Mouse (Mus musculus) embryonic facial prominence, embryonic 12.5 days (tissue): ENCODE measurements at regions not wholly inside any gene's neighbourhood (a gene's known extent, or its start where the extent isn't known, plus 50 kb on each side); places are given as distances from the start of the nearest gene placed in this dataset.

Experiments
- ATAC-seq: fragments of 200-750 bp; cut with Nextera tagmentation; 2 replicates; pipeline ENCODE4 v1.8.0; 2017; ENCODE audit not compliant: insufficient number of reproducible peaks, insufficient read depth, low FRiP score, low TSS enrichment
- H3K27ac ChIP-seq: fragments of 300-500 bp; sonication (generic); 2 replicates; pipeline ENCODE4 v1.5.1; 2016; ENCODE audit warnings: mild to moderate bottlenecking
- H3K27me3 ChIP-seq: fragments of 300-500 bp; sonication (generic); 2 replicates; pipeline ENCODE4 v1.6.1; 2016; ENCODE audit warnings: mild to moderate bottlenecking, moderate library complexity
- H3K36me3 ChIP-seq: fragments of 300-500 bp; sonication (generic); 2 replicates; pipeline ENCODE4 v1.6.1; 2016; ENCODE audit warnings: mild to moderate bottlenecking
- H3K4me1 ChIP-seq: fragments of 300-500 bp; sonication (generic); 2 replicates; pipeline ENCODE4 v1.6.1; 2016
- H3K4me2 ChIP-seq: fragments of 300-500 bp; sonication (generic); replicated peaks from 2 replicates; pipeline ENCODE4 v1.6.1; 2016; ENCODE audit warnings: mild to moderate bottlenecking, moderate library complexity
- H3K4me3 ChIP-seq: fragments of 300-500 bp; sonication (generic); 2 replicates; pipeline ENCODE4 v1.5.1; 2016; ENCODE audit warnings: mild to moderate bottlenecking
- H3K9ac ChIP-seq: fragments of 300-500 bp; sonication (generic); 2 replicates; pipeline ENCODE4 v1.6.1; 2016; ENCODE audit warnings: mild to moderate bottlenecking, moderate library complexity
- H3K9me3 ChIP-seq: fragments of 300-500 bp; sonication (generic); 2 replicates; pipeline ENCODE4 v1.6.1; 2016; ENCODE audit warnings: mild to moderate bottlenecking, moderate library complexity
- WGBS: fragments of 180-500 bp; shearing (Covaris S2); methylation state at CpG from one replicate; pipeline ENCODE4 v1.1.7; 2016; 5-methylcytosine and 5-hydroxymethylcytosine counted together

DNA sequence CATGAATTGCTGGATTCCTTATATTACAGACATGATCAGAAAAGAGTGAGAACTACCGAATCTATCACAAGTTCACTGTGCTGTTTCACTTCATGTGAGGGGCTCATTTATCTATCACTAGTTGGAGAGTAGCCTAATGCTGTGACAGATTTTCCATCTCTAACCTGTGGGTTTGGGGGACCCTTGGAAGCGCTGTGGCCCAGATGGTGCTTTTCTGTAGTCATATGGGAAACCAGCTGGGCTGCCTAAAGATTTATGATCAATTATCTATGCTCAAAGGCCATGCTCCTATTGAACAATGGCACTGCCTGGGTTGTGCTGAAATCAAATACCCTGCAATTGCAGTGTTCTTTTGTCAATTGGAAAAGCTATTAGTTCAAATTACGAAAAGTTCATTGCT lies 723.2 kb downstream of the Fat4 start:
- no peak overlapping the region for H3K27ac ChIP-seq
- no peaks in the 10 kb centered on the region for H3K9me3 ChIP-seq
- H3K4me2 ChIP-seq = no peak overlapping the region
- 79% methylated on average over 3 of the region's 3 CpGs for WGBS
- no peaks in the 10 kb centered on the region for H3K27me3 ChIP-seq
- ATAC-seq = no peak
- no peak overlapping the region for H3K9ac ChIP-seq
- H3K36me3 ChIP-seq = no peaks in the 10 kb centered on the region
- no peak overlapping the region for H3K4me3 ChIP-seq
- H3K4me1 ChIP-seq = no peaks in the 10 kb centered on the region

DNA sequence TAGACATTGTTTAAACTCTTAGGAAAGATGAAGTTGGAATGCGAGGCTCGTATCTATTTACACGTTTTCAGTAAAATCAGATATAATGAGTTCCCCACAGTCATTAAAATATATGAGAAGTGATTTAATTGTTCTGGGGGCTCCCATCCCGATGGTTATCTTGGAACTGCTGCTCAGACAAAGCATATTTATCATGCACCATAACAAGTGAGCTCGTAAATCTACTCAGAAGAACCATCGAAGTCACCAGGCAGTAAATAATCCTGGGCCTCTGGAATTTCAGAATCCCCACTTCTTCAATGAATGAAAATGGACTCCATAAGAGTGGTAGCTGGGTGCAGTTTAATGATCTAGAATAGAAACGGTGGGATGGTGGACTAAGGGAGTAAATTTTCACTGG lies 725.7 kb downstream of the Fat4 start:
- WGBS = 81% methylated on average over 7 of the region's 7 CpGs
- H3K9ac ChIP-seq = no peak overlapping the region
- H3K27me3 ChIP-seq = no peaks in the 10 kb centered on the region
- no peak overlapping the region for H3K27ac ChIP-seq
- H3K9me3 ChIP-seq = no peaks in the 10 kb centered on the region
- H3K36me3 ChIP-seq = no peaks in the 10 kb centered on the region
- H3K4me1 ChIP-seq = no peaks in the 10 kb centered on the region
- no peak overlapping the region for H3K4me2 ChIP-seq
- H3K4me3 ChIP-seq = no peak overlapping the region
- ATAC-seq = no peak

GRCm38 (mm10) chr3:39637924-39638323 lies 751.2 kb downstream of the Fat4 start:
- Histone ChIP-seq H3K27me3 (no peaks in the 10 kb centered on the region), H3K4me3 (no peak overlapping the region), H3K4me2 (no peak overlapping the region), H3K4me1 (no peaks in the 10 kb centered on the region), H3K9me3 (no peaks in the 10 kb centered on the region), H3K9ac (no peak overlapping the region), H3K27ac (no peak overlapping the region), H3K36me3 (no peaks in the 10 kb centered on the region)
- 77% methylated on average over 5 of the region's 5 CpGs for WGBS
- ATAC-seq = no peak

DNA sequence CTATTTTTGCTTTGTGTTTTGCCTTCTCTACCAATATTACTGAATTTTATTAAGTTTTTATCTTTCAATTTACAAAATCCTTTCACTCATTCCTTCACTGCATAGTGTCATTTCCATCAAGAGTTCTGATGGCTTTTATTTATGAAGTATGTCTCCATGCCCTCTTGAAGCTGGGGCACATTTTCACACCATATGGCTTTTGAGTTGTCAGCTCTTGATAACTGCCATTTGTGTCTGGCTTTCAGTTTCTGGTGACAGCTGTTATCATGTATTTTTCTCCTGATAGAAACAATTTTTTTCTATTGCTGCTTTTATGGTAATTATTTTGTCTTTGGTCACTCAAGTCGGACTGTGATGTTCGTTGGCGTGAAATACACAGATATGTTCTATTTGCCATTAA lies 756.5 kb downstream of the Fat4 start:
- Histone ChIP-seq H3K36me3 (no peaks in the 10 kb centered on the region), H3K9me3 (no peaks in the 10 kb centered on the region), H3K27me3 (no peaks in the 10 kb centered on the region), H3K4me2 (no peak overlapping the region), H3K4me3 (no peak overlapping the region), H3K27ac (no peak overlapping the region), H3K4me1 (no peaks in the 10 kb centered on the region), H3K9ac (no peak overlapping the region)
- 88% methylated on average over 3 of the region's 3 CpGs for WGBS
- ATAC-seq = no peak

GRCm38 (mm10) chr3:39666817-39667216 lies 780.1 kb downstream of the Fat4 start:
- Histone ChIP-seq H3K9me3 (no peaks in the 10 kb centered on the region; the same call in 1 of the 2 replicates), H3K4me3 (no peak overlapping the region), H3K27ac (no peak overlapping the region), H3K9ac (no peak overlapping the region), H3K4me2 (no peak overlapping the region), H3K27me3 (no peaks in the 10 kb centered on the region), H3K4me1 (no peaks in the 10 kb centered on the region), H3K36me3 (no peaks in the 10 kb centered on the region)
- WGBS = 90% methylated on average over 3 of the region's 3 CpGs
- no peak for ATAC-seq

DNA sequence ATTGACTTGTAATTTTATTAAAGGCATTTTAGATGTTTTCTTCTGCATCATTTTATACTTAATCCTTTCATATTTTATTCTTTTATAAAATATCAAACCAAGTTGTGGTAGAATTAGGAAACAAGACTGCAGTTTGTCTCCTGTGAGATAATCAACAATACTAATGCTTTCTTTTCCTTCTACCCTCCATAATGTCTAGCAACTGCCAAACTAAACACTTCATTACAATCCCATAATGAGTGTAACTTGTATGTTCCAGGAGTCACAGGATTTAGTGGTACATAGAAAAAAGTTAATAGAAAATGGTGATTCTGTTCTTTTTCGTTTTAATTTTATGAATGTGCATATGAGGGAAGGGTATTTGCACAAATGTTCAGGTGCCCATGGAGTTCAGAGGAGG lies 782.4 kb downstream of the Fat4 start:
- Histone ChIP-seq H3K4me1 (no peaks in the 10 kb centered on the region), H3K9me3 (no peaks in the 10 kb centered on the region), H3K27ac (no peak overlapping the region), H3K27me3 (no peaks in the 10 kb centered on the region), H3K4me2 (no peak overlapping the region), H3K9ac (no peak overlapping the region), H3K4me3 (no peak overlapping the region), H3K36me3 (no peaks in the 10 kb centered on the region)
- WGBS = 67% methylated on average over 1 of the region's 1 CpGs
- ATAC-seq = no peak

DNA sequence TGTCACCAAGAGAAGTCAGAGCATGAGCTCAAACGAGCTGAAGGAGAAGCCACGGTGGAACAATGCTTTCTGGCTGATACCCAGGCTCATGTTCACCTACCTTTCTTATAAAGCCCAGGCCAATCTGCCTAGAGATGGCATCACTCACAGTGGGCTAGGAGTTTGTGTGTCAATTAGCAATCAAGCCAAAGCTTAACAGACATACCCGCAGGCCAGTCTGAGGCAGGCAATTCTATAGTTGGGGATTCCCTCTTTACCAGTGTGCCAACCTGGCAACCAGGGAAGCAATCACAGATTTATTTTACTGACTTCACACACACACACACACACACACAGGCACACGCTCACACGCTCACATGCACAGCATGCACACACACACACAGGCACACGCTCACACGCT lies 787.3 kb downstream of the Fat4 start:
- Histone ChIP-seq H3K9me3 (no peaks in the 10 kb centered on the region), H3K27me3 (no peaks in the 10 kb centered on the region), H3K4me2 (no peak overlapping the region), H3K9ac (no peak overlapping the region), H3K27ac (no peak overlapping the region), H3K4me1 (no peaks in the 10 kb centered on the region), H3K4me3 (no peak overlapping the region), H3K36me3 (no peaks in the 10 kb centered on the region)
- whole genome bisulfite sequencing = 88% methylated on average over 7 of the region's 7 CpGs
- no peak for ATAC-seq

DNA sequence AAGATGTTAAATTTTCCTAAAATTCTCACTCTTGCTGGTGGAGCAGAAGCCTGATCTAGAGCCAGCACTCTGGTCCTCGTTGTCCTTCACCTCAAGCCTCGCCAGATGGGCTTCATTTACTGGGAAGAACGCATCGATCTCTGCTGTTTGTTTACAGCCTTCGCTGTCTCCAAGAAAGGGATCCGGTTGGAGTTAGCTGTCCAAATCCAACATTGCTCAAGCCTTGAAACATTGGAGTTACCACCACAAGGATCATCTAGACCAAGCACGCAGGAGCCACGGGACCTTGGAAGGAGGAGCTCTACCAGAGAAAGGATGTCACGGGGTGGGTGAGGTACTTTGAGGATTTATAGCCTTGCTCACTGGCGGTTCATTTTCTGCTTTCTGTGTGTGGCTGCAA lies 788.2 kb downstream of the Fat4 start:
- no peak overlapping the region for H3K9ac ChIP-seq
- no peak overlapping the region for H3K27ac ChIP-seq
- no peak overlapping the region for H3K4me2 ChIP-seq
- no peak for ATAC-seq
- WGBS = 83% methylated on average over 10 of the region's 10 CpGs
- no peaks in the 10 kb centered on the region for H3K9me3 ChIP-seq
- H3K4me3 ChIP-seq = no peak overlapping the region
- no peaks in the 10 kb centered on the region for H3K36me3 ChIP-seq
- H3K27me3 ChIP-seq = no peaks in the 10 kb centered on the region
- H3K4me1 ChIP-seq = no peaks in the 10 kb centered on the region

- Histone ChIP-seq H3K4me1 (no peaks in the 10 kb centered on the region), H3K4me2 (no peak overlapping the region), H3K36me3 (no peaks in the 10 kb centered on the region), H3K4me3 (no peak overlapping the region), H3K27ac (no peak overlapping the region), H3K9ac (no peak overlapping the region), H3K9me3 (0 out of 2 replicates have a peak, but pooled peaks cover 5% of the 10 kb centered on the region), H3K27me3 (no peaks in the 10 kb centered on the region)
- WGBS = 79% methylated on average over 1 of the region's 1 CpGs
- ATAC-seq = no peak
Measured at GRCm38 (mm10) chr3:39705610-39706009, 818.9 kb downstream of the Fat4 start.

DNA sequence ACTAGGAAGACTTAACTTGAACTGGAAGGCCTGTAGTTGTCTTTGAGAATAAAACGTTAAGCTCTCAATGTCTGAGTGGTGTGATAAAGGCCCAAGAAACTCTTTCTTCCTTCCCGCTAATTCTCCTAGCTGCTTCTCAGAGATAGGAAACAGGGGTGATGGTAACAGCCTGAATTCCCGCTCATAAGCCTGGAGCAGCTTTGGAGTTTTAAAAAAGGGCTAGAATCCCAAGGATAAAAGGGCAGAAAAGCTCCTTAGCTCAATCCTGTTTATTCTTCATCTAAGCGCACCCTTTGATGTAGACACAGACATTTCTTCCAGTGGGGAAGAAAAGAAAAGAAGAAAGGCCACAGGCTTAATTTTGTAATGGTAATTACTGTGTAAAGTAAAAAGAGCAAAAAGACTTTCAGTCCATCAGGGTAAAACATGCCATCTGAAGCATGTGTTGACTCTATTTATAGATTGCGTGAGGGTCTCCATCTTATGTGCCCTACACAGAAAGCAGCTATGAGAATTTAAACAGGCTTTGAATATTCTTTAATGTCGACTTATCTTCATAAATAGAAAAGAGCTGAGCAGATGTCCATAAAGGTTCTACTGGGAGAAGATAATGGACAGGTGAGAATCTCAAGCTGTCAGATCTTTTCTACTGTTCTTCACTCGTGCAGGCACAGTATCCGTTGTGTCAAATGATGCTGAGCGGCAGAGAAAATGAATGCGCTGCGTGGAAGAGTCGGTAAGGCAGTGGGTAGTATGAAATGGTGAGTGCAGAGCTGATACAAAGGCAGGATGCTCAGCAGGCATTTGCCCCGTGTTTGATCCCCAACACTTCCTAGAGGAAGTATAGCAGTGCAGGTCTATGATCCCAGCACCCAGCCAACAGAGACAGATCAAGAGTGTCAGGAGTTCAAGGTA lies 818.0 kb upstream of the Intu start:
- ATAC-seq = no peak
- no peak overlapping the region for H3K9ac ChIP-seq
- H3K4me3 ChIP-seq = no peak overlapping the region
- no peaks in the 10 kb centered on the region for H3K9me3 ChIP-seq
- H3K4me1 ChIP-seq = no peaks in the 10 kb centered on the region
- no peaks in the 10 kb centered on the region for H3K36me3 ChIP-seq
- WGBS = 74% methylated on average over 13 of the region's 13 CpGs
- H3K27ac ChIP-seq = no peak overlapping the region
- H3K27me3 ChIP-seq = no peaks in the 10 kb centered on the region
- no peak overlapping the region for H3K4me2 ChIP-seq

DNA sequence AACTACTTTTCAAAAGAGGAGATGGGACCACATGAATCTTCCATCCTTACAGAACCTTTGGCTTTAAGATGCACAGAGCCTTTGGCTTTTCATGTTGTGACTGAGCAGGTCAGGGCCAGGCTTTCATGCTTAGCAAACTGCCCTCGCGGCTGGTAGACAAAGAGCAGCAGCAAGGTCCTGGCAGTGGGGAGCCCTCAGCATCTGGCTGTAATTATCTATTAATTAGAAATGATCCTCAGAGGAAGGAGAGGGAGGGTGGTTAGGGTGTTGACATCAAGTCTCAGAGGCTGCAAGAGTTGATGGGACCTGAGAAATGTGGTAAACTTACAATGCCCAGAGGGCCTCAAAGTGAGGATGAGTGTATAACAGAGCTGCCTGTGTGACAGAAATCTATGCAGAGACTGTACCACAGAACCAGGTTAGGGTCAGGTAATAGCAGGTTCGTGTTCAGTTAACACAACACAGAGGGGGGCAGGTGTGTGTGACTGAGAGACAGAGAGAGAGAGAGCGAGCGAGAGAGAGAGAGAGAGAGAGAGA lies 817.0 kb upstream of the Intu start:
- 22% methylated on average over 5 of the region's 5 CpGs for WGBS
- Histone ChIP-seq H3K4me2 (0 out of 2 replicates have a peak overlapping the region, but pooled peaks have one; percentile 11), H3K27me3 (no peaks in the 10 kb centered on the region), H3K36me3 (no peaks in the 10 kb centered on the region), H3K4me1 (0 out of 2 replicates have a peak, but pooled peaks cover 5% of the 10 kb centered on the region), H3K4me3 (no peak overlapping the region), H3K27ac (no peak overlapping the region), H3K9me3 (no peaks in the 10 kb centered on the region), H3K9ac (no peak overlapping the region)
- ATAC-seq = 0 out of 2 replicates have a peak, but pooled peaks have one; percentile 52

DNA sequence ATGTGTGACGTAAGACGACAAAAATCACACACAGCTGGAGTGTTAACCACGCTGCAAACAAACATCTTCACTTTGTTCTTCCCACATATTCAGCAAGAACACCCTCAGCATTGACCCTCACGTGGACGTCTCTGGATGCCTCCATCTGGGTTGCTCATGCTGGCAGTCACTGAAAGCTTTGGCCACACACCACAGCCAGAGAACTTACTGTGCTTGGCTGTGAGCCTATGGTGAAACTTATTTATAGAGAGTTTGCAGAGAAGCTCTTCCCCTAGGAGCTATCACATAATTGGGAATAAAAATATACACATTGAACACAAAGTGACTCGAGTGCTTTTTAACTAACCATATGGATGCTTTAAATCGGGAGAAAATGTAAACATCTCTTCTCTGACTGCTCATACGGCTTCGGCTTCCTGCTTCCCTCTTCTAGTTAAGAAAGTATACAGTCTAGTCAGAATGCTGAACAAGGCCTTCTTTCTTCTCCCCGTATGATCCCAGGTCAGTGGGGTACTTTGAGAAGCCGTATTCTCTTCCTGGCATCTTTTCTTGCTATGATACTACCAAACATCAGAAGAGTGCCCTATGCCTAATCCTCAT lies 812.0 kb upstream of the Intu start:
- ATAC-seq = no peak
- WGBS = 45% methylated on average over 11 of the region's 11 CpGs
- no peak overlapping the region for H3K4me2 ChIP-seq

More for the DNA sequence above, 812.0 kb upstream of the Intu start:
- H3K9me3 ChIP-seq = no peaks in the 10 kb centered on the region
- no peaks in the 10 kb centered on the region for H3K27me3 ChIP-seq
- H3K27ac ChIP-seq = no peak overlapping the region
- no peak overlapping the region for H3K9ac ChIP-seq
- no peaks in the 10 kb centered on the region for H3K36me3 ChIP-seq
- 0 out of 2 replicates have a peak, but pooled peaks cover 5% of the 10 kb centered on the region for H3K4me1 ChIP-seq
- H3K4me3 ChIP-seq = no peak overlapping the region
